Mouse (Mus musculus): ENCODE measurements around the gene Mfap2. TPM values are rescaled to one million over a fixed set of nuclear protein-coding genes. Genes with fewer than 3 reads are reported as not detected.

Mfap2 gene
- polyA plus RNA-seq, 1 experiment from 2014 or later, result 248 TPM

GRCm38 (mm10) chr4:141064104-141064659 is 54.0 kb downstream of the Mfap2 start:
- no peak overlapping the region for H3K4me3 ChIP-seq
- no peak overlapping the region for H3K9ac ChIP-seq
- H3K4me2 ChIP-seq, result no peak overlapping the region
- H3K9me3 ChIP-seq, result no peaks in the 10 kb centered on the region
- H3K4me1 ChIP-seq (replicated peaks), result peaks cover 32% of the 10 kb centered on the region
- peaks cover 38% of the 10 kb centered on the region for H3K36me3 ChIP-seq
- 84% methylated on average over 4 of the region's 4 CpGs for WGBS
- ATAC-seq (ENCODE audit: low read depth), result no peak
- H3K27me3 ChIP-seq, result no peaks in the 10 kb centered on the region
- H3K27ac ChIP-seq (replicated peaks), result no peak overlapping the region

DNA sequence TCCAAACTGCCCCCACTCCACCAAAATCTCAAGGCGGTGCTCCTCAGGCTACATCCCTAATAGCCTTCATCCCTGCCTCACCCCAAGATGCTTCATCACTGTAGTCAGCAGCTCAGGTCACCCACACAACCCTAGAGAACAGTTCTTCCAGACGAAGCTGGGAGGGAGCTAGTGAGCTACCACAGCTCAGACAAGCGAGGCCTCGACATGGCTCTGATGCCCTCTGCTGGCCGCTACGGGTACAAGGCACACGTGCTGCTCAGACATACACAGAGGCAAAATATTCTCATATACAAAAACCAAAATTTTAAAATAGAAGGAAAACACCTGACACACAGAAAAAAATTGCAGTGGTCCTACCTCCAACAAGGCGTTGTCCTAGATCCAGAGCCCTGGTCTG is 54.9 kb downstream of the Mfap2 start:
- Histone ChIP-seq H3K9me3 (no peaks in the 10 kb centered on the region), H3K4me1 (replicated peaks) (peaks cover 23% of the 10 kb centered on the region), H3K27me3 (no peaks in the 10 kb centered on the region), H3K9ac (no peak overlapping the region), H3K4me3 (no peak overlapping the region), H3K36me3 (peaks cover 47% of the 10 kb centered on the region), H3K27ac (replicated peaks) (no peak overlapping the region), H3K4me2 (no peak overlapping the region)
- WGBS, result 5% methylated on average over 8 of the region's 8 CpGs
- ATAC-seq (ENCODE audit: low read depth), result 0 out of 2 replicates have a peak, but pooled peaks have one; percentile 4

Other genes with a start within 250 kb of the Mfap2 start
- 0.08 and 0.12 TPM in 2 replicates for gene Padi4, start 236.2 kb upstream of the Mfap2 start, polyA plus RNA-seq (2015; fragmentation: Nextera tagmentation; extraction: Ambion mirVana)
- gene Padi3, start 199.8 kb upstream of the Mfap2 start, polyA plus RNA-seq (2015; fragmentation: Nextera tagmentation; extraction: Ambion mirVana), result not detected in 2 replicates
- 0.10 and 0.11 TPM in 2 replicates for gene Padi1, start 164.6 kb upstream of the Mfap2 start, polyA plus RNA-seq (2015; fragmentation: Nextera tagmentation; extraction: Ambion mirVana)
- 4.4 and 6.0 TPM in 2 replicates for gene Padi2, start 104.1 kb upstream of the Mfap2 start, polyA plus RNA-seq (2015; fragmentation: Nextera tagmentation; extraction: Ambion mirVana)
- gene Sdhb, start 49.2 kb upstream of the Mfap2 start, polyA plus RNA-seq (2015; fragmentation: Nextera tagmentation; extraction: Ambion mirVana), result 473 and 497 TPM in 2 replicates
- gene Atp13a2, start 23.5 kb upstream of the Mfap2 start, polyA plus RNA-seq (2015; fragmentation: Nextera tagmentation; extraction: Ambion mirVana), result 133 and 144 TPM in 2 replicates
- gene Crocc, start 50.1 kb downstream of the Mfap2 start, polyA plus RNA-seq (2015; fragmentation: Nextera tagmentation; extraction: Ambion mirVana), result 4.9 and 7.2 TPM in 2 replicates
- 55.5 and 58.7 TPM in 2 replicates for gene Necap2, start 67.9 kb downstream of the Mfap2 start, polyA plus RNA-seq (2015; fragmentation: Nextera tagmentation; extraction: Ambion mirVana)
- gene Spata21, start 77.9 kb downstream of the Mfap2 start, polyA plus RNA-seq (2015; fragmentation: Nextera tagmentation; extraction: Ambion mirVana), result not detected in 2 replicates
- 23.4 and 27.2 TPM in 2 replicates for gene Szrd1, start 129.4 kb downstream of the Mfap2 start, polyA plus RNA-seq (2015; fragmentation: Nextera tagmentation; extraction: Ambion mirVana)
- 23.2 and 24.2 TPM in 2 replicates for gene Fbxo42, start 137.5 kb downstream of the Mfap2 start, polyA plus RNA-seq (2015; fragmentation: Nextera tagmentation; extraction: Ambion mirVana)
- 6.4 and 7.0 TPM in 2 replicates for gene Rsg1, start 203.5 kb downstream of the Mfap2 start, polyA plus RNA-seq (2015; fragmentation: Nextera tagmentation; extraction: Ambion mirVana)
- gene Arhgef19, start 229.1 kb downstream of the Mfap2 start, polyA plus RNA-seq (2015; fragmentation: Nextera tagmentation; extraction: Ambion mirVana), result 2.1 and 2.2 TPM in 2 replicates